Mouse (Mus musculus): ENCODE measurements at regions not wholly inside any gene's neighbourhood (a gene's known extent, or its start where the extent isn't known, plus 50 kb on each side); places are given as distances from the start of the nearest gene placed in this dataset.

GRCm38 (mm10) chr13:48717036-48717435 is 54.2 kb downstream of the Barx1 start:
- no peak for DNase-seq

DNA sequence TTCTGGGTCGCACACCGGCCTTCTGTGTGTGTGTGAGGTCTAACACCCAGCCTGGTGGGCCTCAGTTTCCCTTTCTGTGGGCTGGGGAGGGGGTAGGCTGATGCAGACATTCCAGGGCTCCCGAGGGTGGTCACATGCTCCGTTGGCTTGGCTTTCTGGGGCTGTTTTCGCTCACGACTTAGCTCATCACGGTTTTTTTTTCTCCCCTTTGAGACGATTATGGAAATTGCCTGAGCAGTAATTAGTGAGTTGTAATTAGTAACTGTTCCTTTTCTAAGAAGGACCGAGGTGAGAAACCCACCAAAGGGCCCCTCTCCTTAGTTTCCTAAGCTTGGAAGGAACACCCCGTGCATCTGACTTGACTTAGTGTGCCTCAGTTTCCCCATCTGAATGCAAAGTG is 54.7 kb downstream of the Barx1 start:
- DNase-seq, result no peak

DNA sequence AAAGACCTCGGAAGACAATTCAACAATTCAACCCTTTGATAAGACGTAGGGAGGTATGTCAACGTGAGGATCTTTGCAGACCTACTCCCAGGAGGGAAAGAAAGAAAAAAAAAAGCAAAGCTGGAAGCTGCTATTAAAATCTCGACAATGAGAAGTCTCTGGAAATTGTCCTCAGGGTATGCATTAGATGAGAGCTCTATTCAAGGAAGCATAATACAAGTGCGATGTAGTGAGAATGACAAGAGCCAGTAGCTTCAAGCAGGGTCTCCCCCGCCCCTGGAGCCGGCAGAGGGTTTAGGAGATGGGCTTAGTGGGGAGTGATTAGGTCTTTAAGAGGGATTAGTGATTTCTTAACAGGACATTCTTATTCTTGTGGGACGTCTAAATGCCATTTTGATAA is 60.9 kb downstream of the Barx1 start:
- no peak for DNase-seq

DNA sequence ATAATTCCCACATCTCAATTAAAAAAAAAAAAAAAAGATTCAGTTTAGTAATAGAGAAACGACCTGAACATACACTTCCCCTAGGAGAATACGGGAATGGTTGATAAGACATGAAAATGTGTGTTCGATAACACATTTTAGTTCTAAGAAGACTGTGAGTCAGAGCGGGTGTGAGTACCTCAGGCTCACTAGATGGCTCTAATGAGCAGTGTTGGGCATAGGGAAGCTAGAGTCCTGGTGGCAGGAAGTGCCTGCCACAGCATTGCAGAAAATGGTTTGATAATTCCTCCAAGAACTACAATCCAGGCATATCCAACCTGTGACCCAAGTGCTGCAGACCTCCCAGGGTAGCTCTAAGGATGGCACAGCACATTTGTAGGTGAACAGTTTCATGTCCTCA is 63.6 kb downstream of the Barx1 start:
- no peak for DNase-seq

DNA sequence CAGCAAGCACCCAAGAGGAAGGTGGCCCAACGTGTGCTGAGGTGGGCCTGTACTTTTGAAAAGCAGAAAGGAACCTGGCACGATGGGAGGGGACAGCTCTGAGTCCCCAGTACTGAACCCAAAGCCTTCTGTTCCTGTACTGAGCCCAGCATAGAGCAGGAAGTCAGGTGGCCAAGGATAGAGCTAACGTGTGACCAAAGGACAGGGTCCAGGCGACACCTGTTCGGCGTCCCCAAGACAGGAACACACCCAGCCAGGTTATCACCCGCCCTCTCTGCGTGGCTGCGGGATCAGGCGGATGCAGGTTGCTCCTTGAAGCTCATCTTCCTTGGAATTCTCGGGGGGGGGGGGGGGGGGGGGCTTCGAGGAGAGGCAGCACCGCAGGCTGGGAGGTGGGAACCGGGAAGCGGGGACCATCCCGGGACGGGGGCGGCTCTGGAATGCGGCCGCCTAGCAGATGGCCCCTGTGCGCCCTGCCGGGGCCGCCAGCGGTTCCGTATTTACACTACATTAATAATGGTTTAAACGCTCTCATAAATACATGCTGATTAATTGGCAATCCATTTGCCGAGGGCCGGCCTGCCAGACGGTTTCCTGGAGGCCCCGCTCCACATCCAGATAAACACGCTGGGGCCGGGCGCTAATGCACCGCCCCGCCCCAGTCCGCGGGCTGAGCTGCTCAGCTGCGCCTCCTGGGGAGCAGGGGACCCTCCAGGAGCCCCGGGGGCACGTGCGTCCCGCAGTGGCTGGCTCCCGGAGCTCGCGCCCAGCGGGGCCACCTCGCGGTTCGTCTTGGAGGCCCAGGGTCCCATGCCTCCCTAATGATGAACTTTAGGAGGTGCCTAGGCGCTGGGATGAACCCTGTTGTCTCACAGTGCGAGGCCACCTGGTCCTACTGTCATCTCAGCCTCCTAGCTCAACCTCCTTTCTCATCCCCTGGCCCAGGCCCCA is 68.5 kb downstream of the Barx1 start:
- no peak for DNase-seq

GRCm38 (mm10) chr13:48732168-48732841 is 69.5 kb downstream of the Barx1 start:
- DNase-seq, result peak; percentile 20 to 40

DNA sequence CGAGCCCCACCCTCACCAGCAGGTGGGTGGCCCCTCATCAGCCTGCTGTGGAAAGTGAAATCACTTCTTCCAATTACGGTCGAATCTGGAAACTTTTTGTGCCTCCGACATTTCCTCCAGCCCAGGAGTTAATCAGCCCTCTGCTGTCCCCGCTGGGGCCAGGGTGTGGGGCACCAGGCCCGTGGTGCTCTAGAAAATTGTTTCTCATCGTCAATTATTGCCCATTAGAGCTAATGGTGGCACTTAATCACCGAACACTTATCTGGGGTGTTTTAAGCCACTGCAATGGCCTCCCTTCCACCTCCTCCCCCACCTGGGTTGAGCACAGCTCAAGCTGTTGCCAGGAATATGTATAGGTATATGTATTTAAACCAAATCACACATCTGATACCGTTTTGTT is 72.2 kb downstream of the Barx1 start:
- DNase-seq, result no peak

DNA sequence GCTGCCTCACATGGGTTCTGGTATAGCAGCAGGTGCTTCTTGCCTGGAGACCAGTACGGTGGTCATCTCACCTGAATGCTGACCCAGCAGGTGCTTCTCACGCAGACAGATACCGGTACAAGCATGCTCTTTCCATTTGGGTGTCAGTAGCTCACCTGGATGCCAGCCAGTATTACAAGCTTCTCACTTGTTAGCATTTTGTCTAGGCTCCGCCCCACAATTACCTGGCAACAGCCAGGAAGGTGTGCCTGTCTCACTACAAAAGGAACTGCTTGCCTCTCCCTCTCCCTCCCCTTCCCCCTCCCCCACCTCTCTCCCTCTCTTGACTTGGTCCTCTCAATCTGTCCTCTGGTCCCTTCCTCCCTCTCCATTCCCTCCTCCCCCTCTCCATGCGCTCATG is 82.8 kb downstream of the Barx1 start:
- DNase-seq, result peak in 1 of 2 experiments; percentile 45

DNA sequence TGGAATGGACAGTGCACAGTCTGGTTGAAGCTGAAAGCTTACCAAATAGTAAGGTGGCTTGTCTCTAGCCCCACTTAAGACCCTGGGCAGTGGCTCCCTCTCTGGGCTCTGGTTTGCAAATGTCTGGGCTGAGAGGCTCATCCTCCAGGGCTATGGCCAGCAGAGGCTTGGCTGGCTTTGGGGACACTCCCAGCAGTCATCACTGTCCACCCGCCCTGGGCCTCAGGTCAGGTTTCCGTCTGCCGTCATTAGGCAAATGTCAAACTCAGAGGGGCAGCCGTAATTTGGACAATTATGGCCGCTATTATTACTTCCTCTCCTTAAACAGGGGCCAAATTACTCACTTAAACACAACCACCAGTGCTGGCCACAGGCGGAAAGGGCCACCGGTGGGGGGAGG is 83.5 kb downstream of the Barx1 start:
- no peak for DNase-seq

Data from lung, adult 18-20 months (tissue).